Mouse (Mus musculus) mouse embryonic stem cell (cell line): ENCODE results near the gene Olfr734.

Experiments used
- in situ Hi-C, 2 experiments: fragments of 300-500 bp; cut with MboI; formaldehyde crosslinking; loops; 1 replicate in 1 of 2; 3 replicates in 1 of 2; pipeline ENCODE4 v1.14.3; 2019 to 2020; ENCODE audit warnings: low sequenced_read_pairs in 2 of 2, low pct_unique_long_range_greater_than_20kb in 1 of 2, mixed read lengths in 1 of 2; ENCODE audit not compliant: unreplicated experiment in 1 of 2

The Olfr734 gene

GRCm38 (mm10) chr14:50326661-50327060 lies at the start of gene Olfr734:
Gene Olfr734 (minus strand): TSS chr14:50326761.
- in situ Hi-C loops, result no loop called here

- in situ Hi-C loops, result loop anchor here in 1 of 2 experiments (25.0 kb wide), 1 partner anchor 399 kb away; no protein-coding TSS in a partner anchor
Measured at GRCm38 (mm10) chr14:50363561-50363960, 37.0 kb upstream of the Olfr734 start.

- in situ Hi-C loops, result loop anchor here in 1 of 2 experiments (25.0 kb wide), 1 partner anchor 402 kb away; no protein-coding TSS in a partner anchor
Measured at GRCm38 (mm10) chr14:50360480-50360879, 33.9 kb upstream of the Olfr734 start.

- in situ Hi-C loops, result loop anchor here in 1 of 2 experiments (25.0 kb wide), 1 partner anchor 405 kb away; no protein-coding TSS in a partner anchor
Measured at GRCm38 (mm10) chr14:50357593-50357992, 31.0 kb upstream of the Olfr734 start, which contains the start of gene Tlr11. Gene Tlr11 (plus strand): TSS chr14:50357914.

- in situ Hi-C loops, result loop anchor here in 1 of 2 experiments (25.0 kb wide), 1 partner anchor 406 kb away; no protein-coding TSS in a partner anchor
Measured at GRCm38 (mm10) chr14:50356725-50357124, 30.2 kb upstream of the Olfr734 start.

GRCm38 (mm10) chr14:50352438-50352837 lies 25.9 kb upstream of the Olfr734 start:
- in situ Hi-C loops, result loop anchor here in 1 of 2 experiments (25.0 kb wide), 1 partner anchor 410 kb away; no protein-coding TSS in a partner anchor

- in situ Hi-C loops, result no loop called here
Measured at GRCm38 (mm10) chr14:50348796-50349195, 22.2 kb upstream of the Olfr734 start, which contains the start of gene Olfr735. Gene Olfr735 (minus strand): TSS chr14:50348872.

GRCm38 (mm10) chr14:50301422-50301821 lies 25.1 kb downstream of the Olfr734 start, which contains the start of gene Olfr733:
Gene Olfr733 (minus strand): TSS chr14:50301522.
- in situ Hi-C loops, result no loop called here

- in situ Hi-C loops, result no loop called here
Measured at GRCm38 (mm10) chr14:50284106-50284505, 42.5 kb downstream of the Olfr734 start, which contains the start of gene Olfr732. Gene Olfr732 (minus strand): TSS chr14:50284206.
